Mouse (Mus musculus): ENCODE results near the gene Foxn3. TPM values are rescaled to one million over a fixed set of nuclear protein-coding genes. Genes with fewer than 3 reads are reported as not detected.
A peak's percentile ranks its signal among the peaks of the same experiment; 100 is the strongest.

Gene Foxn3
- polyA plus RNA-seq, 1 experiment from 2014 or later: 75.5 TPM

DNA sequence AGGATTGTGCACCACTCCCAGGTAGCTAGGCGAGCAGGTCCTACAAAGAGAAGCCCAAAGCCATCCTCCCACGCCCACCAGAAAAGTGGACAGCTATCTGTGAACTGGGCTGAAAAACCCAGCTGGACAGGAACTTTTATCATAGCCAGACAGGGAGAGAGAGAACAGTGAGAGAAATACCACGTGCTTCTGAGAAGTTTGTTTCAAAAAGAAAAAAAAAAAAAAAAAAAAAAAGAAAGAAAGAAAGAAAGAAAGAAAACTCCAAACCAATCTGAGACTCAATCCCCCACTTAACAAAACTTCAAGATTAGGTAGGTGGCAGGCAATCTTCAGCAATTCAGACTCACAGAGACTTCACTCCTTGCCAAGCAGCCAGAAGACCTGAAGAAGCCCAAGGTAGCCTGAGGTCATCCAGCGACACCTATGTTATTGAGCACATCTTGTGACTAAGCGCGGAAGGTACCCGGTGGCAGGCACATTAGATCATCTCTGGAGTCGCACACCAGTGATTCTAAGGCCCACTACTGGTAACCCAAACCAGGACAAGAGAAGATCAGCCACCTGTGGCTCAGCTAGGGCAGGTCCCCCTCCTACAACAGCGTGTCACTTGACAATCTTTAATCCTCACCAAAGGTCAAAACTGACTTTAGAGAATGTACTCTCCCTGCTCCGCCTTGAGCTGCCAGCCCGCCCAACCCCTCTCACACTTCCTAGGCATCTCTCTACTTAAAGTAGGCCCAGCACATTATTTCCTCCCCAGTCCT is 169.3 kb downstream of the Foxn3 start:
- WGBS (ENCODE audit: insufficient replicate concordance): 29% methylated on average over 11 of the region's 11 CpGs
- peak overlapping the region; percentile 7; the same call in 1 of the 2 replicates for H3K27ac ChIP-seq (ENCODE audit: low read depth, low read length)
- ATAC-seq (replicated peaks; ENCODE audit: insufficient number of reproducible peaks, low FRiP score, low TSS enrichment): no peak
- H3K4me1 ChIP-seq (ENCODE audit: control insufficient read depth, insufficient read depth, low read length): peaks cover 21% of the 10 kb centered on the region
- peak overlapping the region; percentile 95 for H3K4me3 ChIP-seq (ENCODE audit: low read depth, low read length)
- H3K9ac ChIP-seq (ENCODE audit: low read depth, low read length): peak overlapping the region; percentile 90
- no peaks in the 10 kb centered on the region for H3K27me3 ChIP-seq (ENCODE audit: control insufficient read depth, insufficient read depth, low read length)
- H3K36me3 ChIP-seq (ENCODE audit: control insufficient read depth, insufficient read depth, low read length): no peaks in the 10 kb centered on the region
- H3K4me2 ChIP-seq: peak overlapping the region; percentile 94
- no peaks in the 10 kb centered on the region for H3K9me3 ChIP-seq (replicated peaks; ENCODE audit: control insufficient read depth, low read length)

DNA sequence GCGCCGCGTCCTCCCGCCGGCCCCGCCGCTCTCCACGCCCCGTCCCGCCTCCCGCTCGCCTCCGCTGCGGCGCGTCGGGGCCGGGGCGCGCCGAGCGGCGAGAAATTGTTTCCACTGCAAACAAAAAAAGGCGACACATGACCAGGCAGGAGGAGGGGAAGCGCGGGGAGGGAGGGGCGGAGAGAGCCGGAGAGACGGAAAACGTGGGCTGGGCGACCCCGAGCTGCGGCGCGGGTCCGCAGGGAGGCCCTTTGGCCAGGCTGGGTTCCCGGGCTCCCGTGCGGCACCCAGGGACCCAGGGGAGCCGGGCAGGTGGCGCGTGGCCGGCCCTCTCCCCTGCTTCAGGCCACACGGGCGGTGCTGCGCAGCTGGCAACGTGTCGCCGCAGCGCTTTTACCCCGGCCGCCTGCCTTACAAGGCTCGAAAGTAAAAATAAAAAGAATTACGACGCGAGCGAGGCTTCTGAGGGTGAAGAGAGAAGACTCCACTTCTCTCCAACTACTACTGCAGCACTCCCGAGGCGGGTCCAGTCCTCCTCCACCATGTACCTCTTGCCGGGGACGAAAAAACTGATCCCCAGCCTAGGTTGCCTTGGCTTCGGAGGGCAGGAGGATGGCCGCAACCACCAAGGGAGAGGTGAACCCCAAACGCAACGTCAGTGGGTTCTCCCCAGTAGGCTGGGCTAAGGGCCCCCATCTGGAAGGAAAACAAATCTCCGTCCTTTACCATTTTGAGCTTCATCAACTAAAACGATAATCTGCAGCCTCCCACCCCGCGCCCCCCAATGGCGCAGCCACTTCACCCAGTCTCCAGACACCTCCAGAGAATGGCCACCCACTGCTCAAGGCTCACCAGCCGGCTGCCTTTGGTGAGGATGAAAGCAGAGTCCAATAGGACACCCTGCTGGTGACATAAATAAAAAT is 170.2 kb downstream of the Foxn3 start:
- H3K4me3 ChIP-seq (ENCODE audit: low read depth, low read length): peak overlapping the region; percentile 95
- peak overlapping the region; percentile 95 for H3K27ac ChIP-seq (ENCODE audit: low read depth, low read length)
- H3K36me3 ChIP-seq (ENCODE audit: control insufficient read depth, insufficient read depth, low read length): 0 out of 2 replicates have a peak, but pooled peaks cover 3% of the 10 kb centered on the region
- peak; percentile 77 for ATAC-seq (replicated peaks; ENCODE audit: insufficient number of reproducible peaks, low FRiP score, low TSS enrichment)
- no peaks in the 10 kb centered on the region for H3K27me3 ChIP-seq (ENCODE audit: control insufficient read depth, insufficient read depth, low read length)
- H3K4me2 ChIP-seq: peak overlapping the region; percentile 94
- under 1% methylated on average over 62 of the region's 71 CpGs for WGBS (ENCODE audit: insufficient replicate concordance)
- peak overlapping the region; percentile 90 for H3K9ac ChIP-seq (ENCODE audit: low read depth, low read length)
- H3K4me1 ChIP-seq (ENCODE audit: control insufficient read depth, insufficient read depth, low read length): peaks cover 21% of the 10 kb centered on the region
- no peaks in the 10 kb centered on the region for H3K9me3 ChIP-seq (replicated peaks; ENCODE audit: control insufficient read depth, low read length)

DNA sequence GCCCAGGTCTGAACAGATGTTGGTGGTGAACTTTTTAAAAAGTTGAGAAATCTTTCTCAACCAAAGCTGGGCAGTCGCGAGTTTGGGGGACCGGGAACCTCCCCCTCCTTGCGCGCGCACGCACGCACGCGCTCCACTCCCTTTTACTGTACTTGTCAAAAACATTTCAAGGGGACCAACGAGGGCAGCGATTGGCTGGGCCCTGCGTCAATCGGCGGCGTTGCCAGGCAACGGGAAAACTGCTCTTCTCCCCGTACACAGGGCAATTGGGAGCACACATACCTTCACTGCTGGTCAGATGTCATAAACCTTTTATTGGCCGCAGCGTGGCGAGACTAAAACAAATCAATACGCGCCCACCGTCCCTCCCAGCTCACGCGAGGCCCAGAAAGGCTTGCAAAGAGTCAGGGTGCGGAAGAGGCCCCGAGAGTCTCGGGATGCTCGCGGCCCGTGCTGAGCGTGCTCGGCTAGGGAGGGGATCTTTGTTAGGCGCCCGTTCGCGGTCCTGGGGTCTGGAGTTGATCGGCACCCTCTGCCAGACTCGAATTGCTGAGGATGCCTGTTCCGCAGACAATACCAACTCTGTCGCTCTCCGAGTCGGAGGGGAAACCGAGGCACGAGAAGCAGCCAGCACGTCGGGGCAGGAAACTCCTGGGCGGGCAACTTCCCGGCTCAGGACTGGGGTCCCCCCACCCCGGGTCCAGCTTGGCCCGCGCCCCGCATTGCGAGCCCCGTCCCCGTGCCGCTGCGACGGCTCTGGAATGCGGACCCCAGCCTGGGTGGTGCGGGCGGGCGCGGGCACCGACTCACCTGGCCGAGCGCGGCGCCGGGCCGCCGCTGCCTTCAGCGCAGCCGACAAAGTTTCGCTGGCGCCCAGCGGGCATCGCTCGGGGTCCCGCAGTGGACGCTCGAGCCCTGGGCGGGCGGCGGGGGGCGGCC is 171.2 kb downstream of the Foxn3 start:
- Histone ChIP-seq H3K4me3 (ENCODE audit: low read depth, low read length) (peak overlapping the region; percentile 95), H3K27me3 (ENCODE audit: control insufficient read depth, insufficient read depth, low read length) (no peaks in the 10 kb centered on the region), H3K4me2 (peak overlapping the region; percentile 94), H3K36me3 (ENCODE audit: control insufficient read depth, insufficient read depth, low read length) (0 out of 2 replicates have a peak, but pooled peaks cover 3% of the 10 kb centered on the region), H3K9ac (ENCODE audit: low read depth, low read length) (peak overlapping the region; percentile 90), H3K4me1 (ENCODE audit: control insufficient read depth, insufficient read depth, low read length) (peaks cover 21% of the 10 kb centered on the region), H3K9me3 (replicated peaks; ENCODE audit: control insufficient read depth, low read length) (no peaks in the 10 kb centered on the region), H3K27ac (ENCODE audit: low read depth, low read length) (peak overlapping the region; percentile 95)
- WGBS (ENCODE audit: insufficient replicate concordance): under 1% methylated on average over 82 of the region's 87 CpGs
- peak; percentile 90 for ATAC-seq (replicated peaks; ENCODE audit: insufficient number of reproducible peaks, low FRiP score, low TSS enrichment)

GRCm38 (mm10) chr12:99390429-99390828 is 173.0 kb downstream of the Foxn3 start:
- Histone ChIP-seq H3K9ac (ENCODE audit: low read depth, low read length) (no peak overlapping the region), H3K9me3 (replicated peaks; ENCODE audit: control insufficient read depth, low read length) (no peaks in the 10 kb centered on the region), H3K27ac (ENCODE audit: low read depth, low read length) (no peak overlapping the region), H3K4me3 (ENCODE audit: low read depth, low read length) (no peak overlapping the region), H3K4me1 (ENCODE audit: control insufficient read depth, insufficient read depth, low read length) (peaks cover 38% of the 10 kb centered on the region), H3K4me2 (no peak overlapping the region), H3K36me3 (ENCODE audit: control insufficient read depth, insufficient read depth, low read length) (0 out of 2 replicates have a peak, but pooled peaks cover 3% of the 10 kb centered on the region), H3K27me3 (ENCODE audit: control insufficient read depth, insufficient read depth, low read length) (no peaks in the 10 kb centered on the region)
- WGBS (ENCODE audit: insufficient replicate concordance): 58% methylated on average over 5 of the region's 5 CpGs
- no peak for ATAC-seq (replicated peaks; ENCODE audit: insufficient number of reproducible peaks, low FRiP score, low TSS enrichment)

DNA sequence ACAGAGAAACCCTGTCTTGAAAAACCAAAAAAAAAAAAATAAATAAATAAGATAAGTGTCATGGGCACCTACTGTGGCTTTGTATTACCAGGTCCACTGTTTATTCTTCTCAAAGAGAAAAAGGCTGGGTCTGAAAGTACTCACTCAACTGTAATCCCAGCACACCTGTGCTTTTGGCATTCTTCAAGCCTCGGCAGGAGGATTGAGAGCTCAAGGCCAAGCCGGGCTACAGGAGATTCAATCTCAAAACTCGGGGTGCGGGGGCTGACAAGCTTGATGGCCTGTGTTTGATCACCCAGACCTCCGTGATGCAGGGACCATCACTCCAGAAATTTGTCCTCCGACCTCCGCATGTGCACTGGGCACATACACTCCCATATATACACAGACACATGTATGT is 174.1 kb downstream of the Foxn3 start:
- Histone ChIP-seq H3K9ac (ENCODE audit: low read depth, low read length) (no peak overlapping the region), H3K4me2 (no peak overlapping the region), H3K27me3 (ENCODE audit: control insufficient read depth, insufficient read depth, low read length) (no peaks in the 10 kb centered on the region), H3K4me1 (ENCODE audit: control insufficient read depth, insufficient read depth, low read length) (peaks cover 33% of the 10 kb centered on the region), H3K27ac (ENCODE audit: low read depth, low read length) (no peak overlapping the region), H3K4me3 (ENCODE audit: low read depth, low read length) (no peak overlapping the region), H3K9me3 (replicated peaks; ENCODE audit: control insufficient read depth, low read length) (no peaks in the 10 kb centered on the region), H3K36me3 (ENCODE audit: control insufficient read depth, insufficient read depth, low read length) (0 out of 2 replicates have a peak, but pooled peaks cover 3% of the 10 kb centered on the region)
- ATAC-seq (replicated peaks; ENCODE audit: insufficient number of reproducible peaks, low FRiP score, low TSS enrichment): no peak
- 91% methylated on average over 7 of the region's 7 CpGs for WGBS (ENCODE audit: insufficient replicate concordance)

GRCm38 (mm10) chr12:99385897-99386834 is 177.2 kb downstream of the Foxn3 start:
- Histone ChIP-seq H3K4me3 (ENCODE audit: low read depth, low read length) (no peak overlapping the region), H3K27me3 (ENCODE audit: control insufficient read depth, insufficient read depth, low read length) (no peaks in the 10 kb centered on the region), H3K27ac (ENCODE audit: low read depth, low read length) (peak overlapping the region; percentile 46), H3K4me1 (ENCODE audit: control insufficient read depth, insufficient read depth, low read length) (peaks cover 21% of the 10 kb centered on the region), H3K9ac (ENCODE audit: low read depth, low read length) (0 out of 2 replicates have a peak overlapping the region, but pooled peaks have one; percentile 22), H3K9me3 (replicated peaks; ENCODE audit: control insufficient read depth, low read length) (no peaks in the 10 kb centered on the region), H3K4me2 (peak overlapping the region; percentile 19), H3K36me3 (ENCODE audit: control insufficient read depth, insufficient read depth, low read length) (0 out of 2 replicates have a peak, but pooled peaks cover 3% of the 10 kb centered on the region)
- 41% methylated on average over 17 of the region's 17 CpGs for whole genome bisulfite sequencing (ENCODE audit: insufficient replicate concordance)
- peak; percentile 52; the same call in 1 of the 2 replicates for ATAC-seq (replicated peaks; ENCODE audit: insufficient number of reproducible peaks, low FRiP score, low TSS enrichment)

- 83% methylated on average over 4 of the region's 4 CpGs for WGBS (ENCODE audit: insufficient replicate concordance)
- H3K27ac ChIP-seq (ENCODE audit: low read depth, low read length): no peak overlapping the region; the same call in 1 of the 2 replicates
- peaks cover 24% of the 10 kb centered on the region for H3K4me1 ChIP-seq (ENCODE audit: control insufficient read depth, insufficient read depth, low read length)
- H3K36me3 ChIP-seq (ENCODE audit: control insufficient read depth, insufficient read depth, low read length): 0 out of 2 replicates have a peak, but pooled peaks cover 3% of the 10 kb centered on the region
- ATAC-seq (replicated peaks; ENCODE audit: insufficient number of reproducible peaks, low FRiP score, low TSS enrichment): no peak
- H3K4me3 ChIP-seq (ENCODE audit: low read depth, low read length): no peak overlapping the region
- no peak overlapping the region for H3K9ac ChIP-seq (ENCODE audit: low read depth, low read length)
- H3K4me2 ChIP-seq: no peak overlapping the region
- H3K9me3 ChIP-seq (replicated peaks; ENCODE audit: control insufficient read depth, low read length): no peaks in the 10 kb centered on the region
- no peaks in the 10 kb centered on the region for H3K27me3 ChIP-seq (ENCODE audit: control insufficient read depth, insufficient read depth, low read length)
Measured at GRCm38 (mm10) chr12:99385073-99385472, 178.3 kb downstream of the Foxn3 start.
